Mouse (Mus musculus): ENCODE data around the gene Slc30a6. TPM values are rescaled to one million over a fixed set of nuclear protein-coding genes. Genes with fewer than 3 reads are reported as not detected.

Slc30a6 gene
- total RNA-seq (2014; fragmentation: Nextera tagmentation): 4.5 and 15.7 TPM in 2 replicates
- total RNA-seq (2017): 6.8 and 13.4 TPM in 2 replicates

DNA sequence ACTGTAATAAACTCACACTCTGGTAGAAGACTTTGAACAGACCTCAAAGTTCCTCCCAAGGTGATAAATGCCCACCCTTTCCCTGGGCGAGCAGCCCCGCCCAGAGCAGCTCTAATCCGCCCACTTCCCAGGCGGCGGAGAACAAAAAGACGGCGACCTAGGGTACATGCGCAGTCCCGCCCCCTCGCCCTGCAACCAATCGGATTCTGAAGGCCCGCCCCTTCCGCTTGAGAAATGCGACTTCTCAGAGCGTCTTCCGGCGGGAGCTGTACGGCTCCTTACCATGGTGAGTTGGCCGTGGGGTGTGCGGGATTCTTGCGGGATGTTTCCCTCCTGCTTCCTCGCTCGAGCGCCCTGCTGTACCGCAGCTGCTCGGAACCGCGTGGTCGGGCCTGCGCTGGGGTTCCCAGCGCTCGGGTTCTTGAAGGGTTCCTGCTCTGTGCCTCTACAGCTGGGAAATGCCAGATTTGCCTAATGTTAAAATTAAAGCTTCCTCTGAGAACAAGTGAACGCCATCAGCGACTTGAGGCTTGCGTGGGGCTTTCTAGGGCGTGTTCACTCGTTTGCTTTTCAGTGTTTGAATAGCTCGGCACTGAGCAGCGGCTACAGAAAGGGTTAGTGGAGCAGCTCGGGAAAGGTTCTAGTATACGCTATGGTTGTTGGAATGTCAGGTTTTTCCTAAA, at the start of gene Slc30a6:
Gene Slc30a6, plus strand, starts transcription at position 226 of the 683 bp plus-strand sequence.
- ATAC-seq (replicated peaks; ENCODE audit: poor library complexity, severe bottlenecking): peak; percentile 96

DNA sequence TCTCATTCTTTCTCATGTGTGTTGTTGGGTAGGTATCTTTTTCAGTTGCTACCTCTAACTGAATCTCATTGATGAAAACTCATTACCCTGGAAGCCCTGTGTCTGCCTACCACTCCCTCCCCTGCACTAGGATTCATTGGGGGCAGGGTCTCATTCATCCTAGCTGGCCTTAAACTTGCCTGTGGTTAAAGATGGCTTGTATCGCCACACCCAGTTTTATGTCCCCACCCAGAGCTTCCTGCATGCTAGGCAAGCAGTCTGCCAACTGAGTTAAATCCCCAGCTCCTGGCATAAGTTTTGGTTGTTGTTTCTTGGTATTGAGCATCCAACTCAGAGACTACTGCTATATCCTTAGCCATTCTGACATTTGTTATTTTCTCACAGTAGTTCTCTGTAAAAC, 31.8 kb upstream of the Slc30a6 start:
- ATAC-seq (replicated peaks; ENCODE audit: poor library complexity, severe bottlenecking): no peak

- no peak for ATAC-seq (replicated peaks; ENCODE audit: poor library complexity, severe bottlenecking)
Observed at GRCm38 (mm10) chr17:74376916-74377315, 18.5 kb upstream of the Slc30a6 start.

- no peak for ATAC-seq (replicated peaks; ENCODE audit: poor library complexity, severe bottlenecking)
Observed at GRCm38 (mm10) chr17:74386657-74387056, 8.8 kb upstream of the Slc30a6 start.

DNA sequence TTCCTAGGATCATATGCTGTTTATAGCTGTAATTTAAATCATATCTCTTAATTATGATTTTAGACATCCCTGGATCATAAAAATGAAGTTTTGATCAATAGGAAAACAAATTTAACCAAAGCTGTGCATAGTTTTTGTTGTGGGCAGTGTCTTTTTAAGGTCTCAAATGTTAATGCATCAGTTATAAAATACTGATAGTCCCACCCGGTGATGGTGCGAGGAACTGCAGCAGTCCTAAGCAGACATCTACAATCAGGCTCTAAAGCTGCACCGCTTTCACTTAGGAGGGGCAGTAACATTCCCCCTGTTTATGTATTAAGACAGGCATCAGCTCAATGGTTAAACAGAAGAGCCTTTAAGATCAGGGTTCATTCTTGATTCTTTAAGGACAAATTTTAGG, 5.6 kb upstream of the Slc30a6 start:
- ATAC-seq (replicated peaks; ENCODE audit: poor library complexity, severe bottlenecking): no peak

DNA sequence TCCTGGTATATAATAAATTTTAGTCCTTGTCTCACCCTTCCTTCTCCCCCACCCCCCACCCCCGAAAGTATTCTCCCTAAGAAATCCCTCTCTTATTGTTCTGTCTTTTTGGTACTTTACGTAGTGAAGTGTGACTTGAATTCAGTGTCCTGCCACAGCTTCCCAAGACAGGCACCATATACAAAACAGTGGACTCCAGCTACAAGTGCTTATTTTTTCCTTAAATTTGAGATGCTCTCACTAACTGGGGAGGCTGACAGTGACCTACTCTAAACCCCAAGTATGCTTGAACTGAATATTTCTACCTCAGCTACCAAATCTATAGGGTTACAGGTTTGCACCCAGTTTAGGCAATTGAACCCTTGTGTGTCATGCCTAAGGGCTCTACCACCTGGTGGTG, 1.0 kb upstream of the Slc30a6 start:
- peak; percentile 20; the same call in 1 of the 2 replicates for ATAC-seq (replicated peaks; ENCODE audit: poor library complexity, severe bottlenecking)

DNA sequence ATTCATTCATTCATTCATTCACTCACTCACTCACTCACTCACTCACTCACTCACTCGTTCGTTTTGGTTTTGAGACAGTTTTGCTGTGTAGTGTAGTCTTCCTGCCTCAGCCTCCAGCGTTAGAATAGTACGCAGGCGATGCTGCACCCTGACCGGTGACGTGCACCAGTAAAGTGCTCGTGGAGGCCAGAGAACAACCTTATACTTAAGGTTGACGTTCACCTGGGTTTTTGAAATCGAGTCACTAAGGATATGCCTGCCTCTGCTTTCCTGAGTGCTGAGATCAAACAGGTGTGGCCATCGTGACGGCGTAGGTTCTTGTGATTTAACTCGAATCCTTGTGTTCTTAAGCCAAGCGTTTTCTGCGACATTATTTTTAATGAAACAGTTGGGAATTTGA, 553 bp upstream of the Slc30a6 start:
- ATAC-seq (replicated peaks; ENCODE audit: poor library complexity, severe bottlenecking): peak; percentile 17; the same call in 1 of the 2 replicates

- no peak for ATAC-seq (replicated peaks; ENCODE audit: poor library complexity, severe bottlenecking)
Observed at GRCm38 (mm10) chr17:74396766-74397165, 1.4 kb downstream of the Slc30a6 start.

DNA sequence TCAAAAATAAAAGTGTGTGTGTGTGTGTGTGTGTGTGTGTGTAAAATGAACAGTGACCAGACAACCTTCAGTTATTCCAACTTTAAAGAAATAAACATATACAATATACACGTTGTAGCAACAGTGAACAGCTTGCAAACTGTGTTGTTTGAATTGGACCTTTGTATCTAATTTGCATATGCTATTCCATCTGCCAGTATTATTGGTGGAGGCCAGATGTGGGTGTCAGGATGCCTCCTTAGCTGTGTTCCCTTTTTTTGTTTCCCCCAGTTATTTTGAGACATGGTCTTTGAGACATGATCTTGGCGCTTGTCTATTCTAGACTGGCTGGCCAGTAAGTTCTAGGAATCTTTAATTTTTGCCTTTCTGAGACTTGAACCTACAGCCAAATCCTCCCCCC, 1.8 kb downstream of the Slc30a6 start:
- ATAC-seq (replicated peaks; ENCODE audit: poor library complexity, severe bottlenecking): peak; percentile 43

GRCm38 (mm10) chr17:74402486-74403222, 7.2 kb downstream of the Slc30a6 start:
- no peak for ATAC-seq (replicated peaks; ENCODE audit: poor library complexity, severe bottlenecking)

DNA sequence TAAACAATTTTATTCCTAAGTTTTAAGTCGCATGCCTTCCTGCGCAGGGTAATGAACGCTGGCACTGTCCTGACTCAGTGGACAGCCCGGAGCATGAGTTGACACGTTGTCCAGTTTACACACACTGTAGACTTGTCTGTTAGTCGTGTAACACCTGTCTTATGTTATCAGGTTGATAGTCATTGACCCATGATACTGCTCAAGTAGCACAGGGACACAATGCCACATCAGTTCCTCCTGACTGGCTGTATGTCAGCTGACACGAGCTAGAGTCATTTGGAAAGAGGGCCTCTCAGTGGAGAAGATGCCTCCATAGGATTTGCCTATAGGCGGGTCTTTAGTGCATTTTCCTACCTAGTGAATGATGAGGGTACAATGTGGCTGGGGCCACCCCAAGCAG, 11.1 kb downstream of the Slc30a6 start:
- ATAC-seq (replicated peaks; ENCODE audit: poor library complexity, severe bottlenecking): no peak

DNA sequence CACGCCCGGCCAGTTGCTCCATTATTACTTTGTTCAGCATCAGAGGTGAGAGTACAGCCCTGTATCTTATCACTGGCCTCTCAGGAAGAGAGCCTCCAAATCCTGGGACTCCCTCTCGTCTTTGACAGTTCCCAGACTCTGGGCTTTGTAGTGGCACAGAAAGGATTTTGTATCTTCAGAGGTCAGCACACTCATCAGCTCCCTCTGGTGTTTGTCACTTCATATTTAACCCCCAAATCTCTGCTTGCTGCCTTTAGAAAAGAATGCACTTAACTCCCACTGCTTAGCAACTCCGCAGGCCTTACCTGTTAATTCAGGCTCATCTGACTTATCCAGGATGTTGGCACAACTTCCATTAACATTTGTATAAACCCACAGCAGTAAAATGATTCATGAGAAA, 14.3 kb downstream of the Slc30a6 start:
- no peak for ATAC-seq (replicated peaks; ENCODE audit: poor library complexity, severe bottlenecking)

GRCm38 (mm10) chr17:74413324-74413723, 17.9 kb downstream of the Slc30a6 start:
- no peak for ATAC-seq (replicated peaks; ENCODE audit: poor library complexity, severe bottlenecking)

- peak; percentile 74 for ATAC-seq (replicated peaks; ENCODE audit: poor library complexity, severe bottlenecking)
Observed at GRCm38 (mm10) chr17:74414671-74415070, 19.3 kb downstream of the Slc30a6 start.

DNA sequence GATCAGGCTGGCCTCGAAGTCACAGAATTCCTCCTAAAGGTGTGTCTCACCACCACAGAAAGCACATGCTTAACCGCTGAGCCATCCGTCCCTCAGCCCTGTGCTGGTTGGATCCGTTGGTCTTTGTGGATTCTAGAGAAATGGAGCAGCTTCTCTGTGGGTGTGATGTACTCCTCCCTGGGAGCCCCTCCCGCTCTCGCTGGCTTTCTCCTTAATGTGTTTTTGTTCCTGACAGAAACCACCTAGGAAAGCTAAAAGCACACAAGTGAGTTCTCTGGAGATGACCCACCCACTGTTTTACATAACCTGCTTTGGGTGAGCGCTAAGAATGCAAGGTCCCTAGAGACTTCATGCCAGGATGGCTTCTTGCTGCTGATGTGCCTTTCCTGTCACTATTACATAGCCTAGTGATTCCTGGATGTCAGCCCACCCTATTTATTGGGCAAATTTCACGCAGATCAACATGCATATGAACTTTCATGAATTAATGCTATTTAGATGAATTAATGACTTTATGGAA, 21.5 kb downstream of the Slc30a6 start:
- ATAC-seq (replicated peaks; ENCODE audit: poor library complexity, severe bottlenecking): no peak

DNA sequence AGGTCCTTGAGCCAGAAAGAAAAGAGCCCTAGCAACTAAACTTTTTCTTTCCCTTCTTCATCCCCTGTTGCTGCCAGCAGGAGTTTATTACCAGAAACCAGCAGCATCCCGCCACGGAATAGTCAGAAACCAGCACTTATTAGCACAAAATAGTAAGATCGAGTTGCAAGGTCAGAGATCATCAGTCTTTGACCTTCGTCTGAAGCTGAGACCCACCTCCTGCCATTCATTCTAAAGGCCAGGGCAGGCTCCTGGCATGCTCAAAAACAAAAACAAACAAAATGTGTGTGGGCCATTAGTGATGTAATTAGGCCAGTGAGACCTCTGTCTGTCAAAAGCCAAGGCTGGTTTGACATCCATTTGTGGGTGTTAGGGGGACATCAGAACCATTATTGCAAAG, 22.8 kb downstream of the Slc30a6 start:
- no peak for ATAC-seq (replicated peaks; ENCODE audit: poor library complexity, severe bottlenecking)

DNA sequence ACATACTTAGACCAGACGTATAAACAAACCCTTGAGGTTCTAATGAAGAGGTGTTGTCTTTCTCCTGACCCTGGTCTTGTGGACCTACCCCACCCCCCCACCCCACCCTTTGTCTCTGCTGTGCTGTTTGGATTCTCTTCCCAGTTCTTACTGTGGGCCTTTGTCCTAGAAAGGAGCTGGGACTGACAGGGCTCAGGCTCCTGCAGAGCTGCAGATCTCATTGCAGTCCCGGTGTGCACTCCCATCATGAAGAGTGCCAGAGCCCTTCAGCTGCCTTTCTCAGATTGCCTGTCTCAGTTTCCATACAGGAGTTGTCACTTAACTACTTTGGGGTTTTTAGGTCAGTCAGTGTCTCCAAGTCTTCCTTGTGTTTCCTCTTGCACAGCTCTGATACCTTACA, 25.2 kb downstream of the Slc30a6 start:
- ATAC-seq (replicated peaks; ENCODE audit: poor library complexity, severe bottlenecking): no peak

DNA sequence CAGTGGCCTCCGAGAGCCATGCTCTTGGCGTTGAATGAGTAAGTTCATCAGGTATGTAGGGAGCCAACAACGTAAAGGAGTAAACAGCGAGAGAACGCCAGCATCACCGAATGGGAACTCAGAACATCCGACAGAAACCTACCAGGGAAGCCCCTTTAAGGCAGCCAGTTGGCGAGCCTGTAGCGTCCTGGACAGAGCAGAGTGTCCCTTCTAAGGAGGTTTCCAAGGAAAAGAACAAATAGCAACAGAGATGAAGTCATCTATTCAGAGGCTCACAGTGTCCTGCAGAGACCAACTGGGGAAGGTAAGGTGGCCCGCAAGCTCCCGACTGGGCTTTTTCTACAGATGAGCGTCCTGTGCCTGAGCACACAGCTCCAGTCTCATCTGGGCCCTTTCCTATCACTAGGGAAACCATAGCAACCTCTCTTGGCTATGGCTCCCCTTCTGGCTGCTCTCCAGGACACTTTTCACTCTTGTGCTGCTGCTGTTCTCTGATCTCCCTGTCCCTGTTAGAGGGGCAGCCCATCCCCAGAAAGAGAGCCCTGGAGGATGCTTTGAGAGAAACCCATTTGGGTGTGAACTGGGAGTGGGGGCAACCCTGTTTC, 29.1 kb downstream of the Slc30a6 start:
- ATAC-seq (replicated peaks; ENCODE audit: poor library complexity, severe bottlenecking): no peak

- no peak for ATAC-seq (replicated peaks; ENCODE audit: poor library complexity, severe bottlenecking)
Observed at GRCm38 (mm10) chr17:74430074-74430473, 34.7 kb downstream of the Slc30a6 start.

GRCm38 (mm10) chr17:74431481-74431880, 36.1 kb downstream of the Slc30a6 start:
- ATAC-seq (replicated peaks; ENCODE audit: poor library complexity, severe bottlenecking): peak; percentile 58

DNA sequence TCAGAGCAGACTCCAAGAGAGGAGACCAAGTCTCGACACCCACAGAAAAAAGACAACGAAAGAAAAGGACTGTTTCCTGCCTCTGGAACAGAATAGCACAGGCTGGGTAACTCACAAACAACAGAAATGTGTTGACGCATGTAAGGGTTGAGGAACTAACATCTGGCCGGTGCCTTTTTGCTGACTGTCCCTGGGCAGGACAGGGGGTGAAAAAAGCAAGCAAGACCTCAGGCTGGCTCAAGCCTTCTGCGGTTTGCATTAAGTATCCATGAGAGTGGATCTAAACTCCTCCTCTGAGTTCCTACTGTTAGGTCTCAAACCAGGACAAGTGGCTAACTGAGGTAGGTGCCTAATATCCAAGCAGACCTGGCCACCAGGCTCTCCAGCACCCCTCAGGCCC, 37.2 kb downstream of the Slc30a6 start:
- ATAC-seq (replicated peaks; ENCODE audit: poor library complexity, severe bottlenecking): no peak
